Mouse (Mus musculus): Measurements from ENCODE around the gene Alb.

The Alb gene

GRCm38 (mm10) chr5:90460619-90461018 lies at the start of gene Alb:
Gene Alb, plus strand, starts transcription at chr5:90460897.
- in situ Hi-C loops (cut with MboI, MseI): no loop called here

DNA sequence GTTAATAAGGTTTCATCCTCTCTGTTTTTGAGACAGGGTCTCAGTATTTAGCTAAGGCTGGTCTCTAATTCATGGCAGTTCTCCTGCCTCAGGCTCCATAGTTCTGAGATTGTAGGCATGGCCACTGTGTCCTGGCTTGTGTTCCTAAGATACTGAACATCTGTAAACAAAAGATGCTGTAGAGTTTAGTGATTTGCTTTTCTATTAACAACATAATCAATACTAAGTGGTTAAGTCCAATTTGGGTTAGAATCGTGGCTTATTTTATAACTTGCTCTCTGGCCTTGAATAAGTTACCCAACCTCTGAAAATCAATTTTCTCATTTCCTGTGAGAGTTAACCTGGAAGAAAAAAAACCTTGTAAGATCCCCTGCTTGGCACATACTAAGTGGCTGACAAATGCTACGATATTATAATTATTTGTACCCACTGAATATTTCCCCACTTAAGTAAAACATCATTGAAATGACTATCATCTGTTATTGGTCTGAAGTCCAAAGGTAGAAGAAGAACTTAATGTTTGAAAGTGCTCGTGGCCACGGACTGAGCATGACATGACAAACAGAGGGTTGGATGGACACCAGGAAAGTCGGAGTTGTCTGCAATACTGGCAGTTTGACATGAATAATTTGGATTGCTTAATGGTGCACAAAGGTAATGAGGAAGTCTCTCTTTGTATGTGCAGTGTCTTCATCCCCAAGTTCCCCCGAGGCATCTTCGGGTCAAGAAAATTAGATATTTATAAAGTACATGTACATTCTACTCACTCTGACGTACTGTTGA lies 46.4 kb upstream of the Alb start:
- in situ Hi-C loops (cut with MboI, MseI): no loop called here

GRCm38 (mm10) chr5:90414925-90415295 lies 45.8 kb upstream of the Alb start:
- in situ Hi-C loops (cut with MboI, MseI): no loop called here

DNA sequence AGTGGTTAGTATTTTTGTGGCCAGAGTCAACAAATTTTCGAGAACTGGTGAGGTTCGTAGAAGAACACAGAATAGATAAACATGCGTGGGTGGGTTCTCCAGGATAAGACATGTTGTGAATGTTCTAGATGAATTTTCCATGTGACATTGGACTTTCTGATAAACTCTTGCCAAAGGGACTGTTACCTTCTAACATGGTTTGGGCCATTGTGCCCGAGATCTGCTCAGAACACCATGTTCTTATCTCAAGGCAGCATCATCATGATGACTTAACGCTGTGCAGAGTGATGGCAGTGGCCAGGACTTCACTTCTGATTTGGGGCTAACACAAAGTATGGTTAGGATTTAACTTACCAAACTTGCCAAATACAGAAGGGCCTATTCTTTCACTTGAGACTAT lies 36.1 kb upstream of the Alb start:
- in situ Hi-C loops (cut with MboI, MseI): no loop called here

DNA sequence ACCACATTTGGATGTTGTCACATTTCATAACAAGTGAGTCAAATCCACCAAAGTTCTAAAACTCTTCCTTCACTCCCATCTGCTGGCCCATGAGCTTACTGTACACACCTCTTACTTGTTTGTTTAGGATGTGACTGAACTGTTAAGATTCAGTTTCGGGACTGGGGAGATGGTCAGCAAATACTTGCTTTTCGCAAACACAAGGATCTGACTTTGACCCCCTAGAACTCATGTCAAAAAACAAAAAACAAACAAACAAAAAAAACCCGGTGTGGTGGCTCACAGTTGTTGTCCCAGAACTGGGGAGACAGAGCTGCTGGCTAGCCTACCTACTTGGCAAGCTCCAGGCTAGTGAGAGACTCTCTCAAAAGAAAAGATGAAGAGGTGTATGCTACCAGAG lies 35.5 kb upstream of the Alb start:
- in situ Hi-C loops (cut with MboI, MseI): no loop called here

- in situ Hi-C loops (cut with MboI, MseI): no loop called here
Observed at GRCm38 (mm10) chr5:90431053-90431452, 29.6 kb upstream of the Alb start.

DNA sequence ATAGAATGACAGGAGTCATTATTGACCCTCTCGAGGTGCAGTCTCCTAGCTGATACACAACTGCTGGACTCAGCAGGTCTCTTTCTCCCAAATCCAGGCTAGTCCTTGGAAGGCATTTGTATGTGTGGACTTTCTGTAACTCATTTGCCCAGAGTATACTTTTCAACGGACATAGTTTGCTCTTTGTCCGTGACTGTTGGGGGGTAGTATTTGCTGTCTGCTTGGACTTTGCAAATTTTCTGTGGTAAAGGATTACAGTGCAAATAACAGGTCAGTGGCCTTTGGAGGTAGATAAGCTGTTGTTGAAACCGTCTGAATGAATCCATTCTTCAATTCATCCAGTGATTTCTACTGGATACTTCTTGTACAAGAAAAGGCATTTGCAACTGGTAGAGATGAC lies 21.5 kb upstream of the Alb start:
- in situ Hi-C loops (cut with MboI, MseI): no loop called here

DNA sequence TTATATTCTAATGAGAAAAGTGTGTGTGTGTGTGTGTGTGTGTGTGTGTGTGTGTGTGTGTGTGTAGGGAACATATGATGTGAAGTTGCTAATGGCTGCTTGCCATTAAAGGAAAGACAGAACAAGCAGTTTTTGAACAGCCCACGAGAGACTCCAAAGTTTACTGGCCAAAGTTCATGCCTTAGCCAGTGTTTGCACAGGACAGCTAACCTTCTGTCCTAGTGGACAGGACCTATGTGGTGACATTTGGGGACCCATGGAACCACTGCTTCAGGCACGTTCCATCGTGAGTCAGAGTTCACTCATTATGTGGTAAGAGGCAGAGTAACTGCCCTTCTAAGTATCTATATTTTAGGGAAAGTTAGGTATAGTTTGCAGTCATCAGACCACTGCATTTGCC lies 13.1 kb upstream of the Alb start:
- in situ Hi-C loops (cut with MboI, MseI): no loop called here

- in situ Hi-C loops (cut with MboI, MseI): no loop called here
Observed at GRCm38 (mm10) chr5:90449961-90450360, 10.7 kb upstream of the Alb start.

DNA sequence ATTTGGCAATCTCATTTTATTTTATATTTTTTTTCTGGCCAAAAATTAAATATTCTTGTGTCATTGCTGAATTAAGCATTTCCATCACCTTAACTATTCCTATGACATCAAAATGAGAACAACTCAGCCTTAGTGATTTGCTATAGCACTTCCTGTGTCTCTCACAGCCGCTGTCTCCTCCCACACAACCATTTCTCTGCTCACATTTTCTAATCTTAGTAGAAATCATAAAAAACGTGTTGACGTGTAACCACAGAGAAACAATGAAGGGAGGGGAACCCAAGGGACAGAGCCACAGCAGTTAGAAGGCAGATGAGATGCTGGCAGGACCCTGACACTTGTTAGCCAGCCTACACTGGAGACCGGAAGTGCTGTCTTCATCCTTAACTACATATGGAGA lies 8.0 kb upstream of the Alb start:
- in situ Hi-C loops (cut with MboI, MseI): no loop called here

- in situ Hi-C loops (cut with MboI, MseI): no loop called here
Observed at GRCm38 (mm10) chr5:90457241-90457640, 3.5 kb upstream of the Alb start.

DNA sequence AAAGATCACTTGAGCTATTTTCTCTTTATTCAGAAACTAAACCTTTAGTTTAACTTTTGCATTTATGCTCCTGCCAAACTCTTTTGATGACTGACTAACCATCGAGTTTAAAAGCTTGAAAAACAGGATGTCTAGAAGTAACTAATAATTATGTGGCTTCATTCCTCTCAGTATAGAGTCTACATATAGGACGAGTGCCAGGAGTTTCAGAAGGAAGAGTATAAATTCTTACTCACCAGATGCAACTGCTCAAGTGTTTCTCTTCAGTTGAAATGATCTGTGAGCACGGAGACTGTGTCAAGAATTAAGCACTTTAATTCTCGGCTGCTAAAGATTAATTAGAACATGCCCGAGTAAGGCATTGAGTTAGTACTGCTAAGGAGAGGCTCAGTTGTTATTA lies 2.0 kb upstream of the Alb start:
- in situ Hi-C loops (cut with MboI, MseI): no loop called here

- in situ Hi-C loops (cut with MboI, MseI): no loop called here
Observed at GRCm38 (mm10) chr5:90466806-90467205, 6.1 kb downstream of the Alb start.

DNA sequence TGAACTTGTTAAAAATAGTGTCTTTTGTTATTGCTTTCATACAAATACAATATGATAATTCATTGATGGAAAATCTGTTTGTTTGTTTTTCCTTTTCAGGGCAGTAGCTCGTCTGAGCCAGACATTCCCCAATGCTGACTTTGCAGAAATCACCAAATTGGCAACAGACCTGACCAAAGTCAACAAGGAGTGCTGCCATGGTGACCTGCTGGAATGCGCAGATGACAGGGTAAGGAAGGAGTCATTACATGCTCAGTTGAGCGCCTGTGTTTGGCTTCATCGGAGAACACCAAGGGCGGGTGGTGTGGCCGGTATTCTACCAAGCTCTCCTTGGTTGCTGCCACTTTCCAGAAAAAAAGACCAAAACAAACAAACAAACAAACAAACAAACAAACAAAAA lies 6.5 kb downstream of the Alb start:
- in situ Hi-C loops (cut with MboI, MseI): no loop called here

DNA sequence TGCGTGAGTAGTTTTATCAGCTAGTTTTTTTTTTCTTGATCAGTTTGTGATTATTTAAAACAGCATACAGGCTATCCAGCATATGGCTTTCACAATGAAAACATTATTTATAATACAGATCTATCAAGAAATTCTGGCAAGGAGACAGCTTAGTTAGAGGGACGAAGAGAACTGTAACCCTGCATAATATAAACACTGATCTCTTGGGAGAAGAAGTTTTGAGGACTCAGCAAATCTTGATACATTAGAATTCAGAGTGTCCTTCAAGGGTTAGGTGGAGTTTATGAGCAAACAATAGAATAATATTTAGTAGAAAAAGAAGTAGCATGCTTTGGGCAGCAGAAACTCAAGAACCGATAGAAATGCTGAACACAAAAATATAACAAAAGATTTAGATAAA lies 10.1 kb downstream of the Alb start:
- in situ Hi-C loops (cut with MboI, MseI): no loop called here

- in situ Hi-C loops (cut with MboI, MseI): no loop called here
Observed at GRCm38 (mm10) chr5:90473902-90474301, 13.2 kb downstream of the Alb start.

DNA sequence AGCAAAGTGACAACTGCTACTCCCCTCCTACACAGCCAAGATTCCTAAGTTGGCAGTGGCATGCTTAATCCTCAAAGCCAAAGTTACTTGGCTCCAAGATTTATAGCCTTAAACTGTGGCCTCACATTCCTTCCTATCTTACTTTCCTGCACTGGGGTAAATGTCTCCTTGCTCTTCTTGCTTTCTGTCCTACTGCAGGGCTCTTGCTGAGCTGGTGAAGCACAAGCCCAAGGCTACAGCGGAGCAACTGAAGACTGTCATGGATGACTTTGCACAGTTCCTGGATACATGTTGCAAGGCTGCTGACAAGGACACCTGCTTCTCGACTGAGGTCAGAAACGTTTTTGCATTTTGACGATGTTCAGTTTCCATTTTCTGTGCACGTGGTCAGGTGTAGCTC lies 13.7 kb downstream of the Alb start:
- in situ Hi-C loops (cut with MboI, MseI): no loop called here

DNA sequence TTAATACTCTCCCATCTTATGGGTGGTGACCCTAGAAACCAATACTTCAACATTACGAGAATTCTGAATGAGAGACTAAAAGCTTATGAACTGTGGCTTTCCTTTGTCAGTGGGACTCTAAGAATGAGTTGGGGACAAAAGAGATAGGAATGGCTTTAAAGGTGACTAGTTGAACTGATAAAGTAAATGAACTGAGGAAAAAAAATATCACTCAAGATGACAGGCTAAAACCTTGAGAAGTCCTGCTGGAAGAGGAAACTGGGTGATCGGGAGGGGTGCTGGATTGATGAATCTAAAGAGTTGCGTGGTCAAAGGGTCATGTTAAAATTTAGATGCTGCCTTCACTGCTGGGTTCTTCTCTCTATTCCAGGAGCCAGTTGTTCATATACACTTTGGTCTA lies 16.0 kb downstream of the Alb start:
- in situ Hi-C loops (cut with MboI, MseI): loop anchor here in 1 of 2 experiments (25.0 kb wide), 1 partner anchor 1661 kb away; the partner anchor contains the start of gene Uso1

DNA sequence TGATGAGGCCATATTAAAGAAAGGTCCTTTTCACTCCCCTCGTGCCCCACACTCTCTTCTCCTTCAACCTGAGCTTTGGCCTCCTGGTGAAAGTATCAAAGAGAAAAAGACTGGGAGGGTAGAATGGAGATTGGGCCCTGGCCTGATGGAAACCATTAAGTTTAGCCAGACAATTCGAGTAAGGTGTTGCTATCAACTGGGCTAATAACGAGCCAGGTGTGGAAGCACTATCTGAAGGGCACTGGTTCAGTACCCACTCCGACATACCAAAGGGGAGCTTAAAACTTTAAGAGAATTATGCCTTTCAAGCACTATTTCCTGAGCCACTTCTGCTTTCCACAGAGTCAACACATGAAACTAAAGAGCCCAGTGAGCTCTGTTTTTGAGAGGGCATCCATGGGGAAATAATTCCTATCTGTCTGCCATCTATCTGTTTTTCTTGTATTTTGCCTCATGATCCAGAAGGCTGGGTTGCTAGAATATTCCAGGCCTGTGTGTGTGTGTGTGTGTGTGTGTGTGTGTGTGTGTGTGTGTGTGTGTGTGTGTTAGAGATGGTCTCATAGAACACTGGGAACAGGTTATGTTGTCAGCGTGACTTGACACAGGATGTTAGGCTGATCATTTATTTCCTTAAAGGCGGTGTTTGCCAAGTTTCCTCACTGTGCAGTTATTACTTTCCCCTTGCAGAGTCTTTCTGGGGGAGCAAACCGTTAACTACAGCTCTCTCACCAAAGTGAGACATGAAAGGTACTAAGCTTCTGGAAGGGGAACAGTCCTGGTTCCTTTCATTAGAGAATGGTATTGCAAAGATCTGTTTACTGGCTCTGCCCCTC lies 16.8 kb downstream of the Alb start:
- in situ Hi-C loops (cut with MboI, MseI): loop anchor here in 1 of 2 experiments (25.0 kb wide), 1 partner anchor 1660 kb away; the partner anchor contains the start of gene Uso1

GRCm38 (mm10) chr5:90478886-90479285 lies 18.2 kb downstream of the Alb start:
- in situ Hi-C loops (cut with MboI, MseI): loop anchor here in 1 of 2 experiments (25.0 kb wide), 1 partner anchor 1658 kb away; the partner anchor contains the start of gene Uso1

- in situ Hi-C loops (cut with MboI, MseI): loop anchor here in 1 of 2 experiments (25.0 kb wide), 1 partner anchor 1652 kb away; the partner anchor contains the start of gene Uso1
Observed at GRCm38 (mm10) chr5:90485597-90485996, 24.9 kb downstream of the Alb start.

DNA sequence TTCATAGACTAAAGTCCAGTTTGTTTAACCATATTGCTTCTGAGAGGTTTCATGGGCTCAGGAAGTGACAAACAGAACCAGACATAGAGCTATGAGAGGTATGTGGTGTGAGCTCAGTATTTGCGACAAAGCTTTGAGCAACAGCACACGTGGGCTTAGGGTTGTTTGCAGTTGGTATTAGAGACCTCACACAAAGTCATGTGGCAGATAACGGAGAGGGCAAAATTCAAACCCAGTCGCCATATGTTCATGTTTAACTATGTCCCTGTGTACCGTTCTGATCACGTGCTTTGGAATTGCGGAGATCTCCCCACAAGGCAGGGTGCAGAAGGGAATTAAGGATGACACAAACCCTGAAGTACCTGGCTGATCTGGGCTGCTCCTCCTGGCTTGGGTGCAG lies 27.6 kb downstream of the Alb start:
- in situ Hi-C loops (cut with MboI, MseI): loop anchor here in 1 of 2 experiments (25.0 kb wide), 1 partner anchor 1649 kb away; the partner anchor contains the start of gene Uso1
